Mouse (Mus musculus) embryonic facial prominence, embryonic 14.5 days (tissue): ENCODE measurements at regions not wholly inside any gene's neighbourhood (a gene's known extent, or its start where the extent isn't known, plus 50 kb on each side); places are given as distances from the start of the nearest gene placed in this dataset.
"Not testable (repeated sequence)": the region's sequence is repeated elsewhere in the genome, so short reads cannot be mapped to it uniquely, and the experiment has no call there.

Experiments
- ATAC-seq: fragments of 200-750 bp; cut with Nextera tagmentation; 2 replicates; pipeline ENCODE4 v1.8.0; 2017; ENCODE audit warnings: low read depth, moderate number of reproducible peaks, moderate TSS enrichment
- DNase-seq: peaks from one replicate; pipeline ENCODE4 v3.0.0-alpha.2; 2015; ENCODE audit warnings: low spot score
- H3K27ac ChIP-seq: fragments of 300-500 bp; sonication (generic); replicated peaks from 2 replicates; pipeline ENCODE4 v1.5.1; 2014; ENCODE audit warnings: low read depth, mild to moderate bottlenecking, low read length, moderate library complexity
- H3K27me3 ChIP-seq: fragments of 300-500 bp; sonication (generic); replicated peaks from 2 replicates; pipeline ENCODE4 v1.6.1; 2014; ENCODE audit warnings: low read length; ENCODE audit not compliant: control insufficient read depth, insufficient read depth
- H3K36me3 ChIP-seq: fragments of 300-500 bp; sonication (generic); 2 replicates; pipeline ENCODE4 v1.6.1; 2014; ENCODE audit warnings: low read length, mixed read lengths; ENCODE audit not compliant: control insufficient read depth, insufficient read depth
- H3K4me1 ChIP-seq: fragments of 300-500 bp; sonication (generic); 2 replicates; pipeline ENCODE4 v1.6.1; 2014; ENCODE audit warnings: antibody characterized with exemption, low read length; ENCODE audit not compliant: control insufficient read depth, insufficient read depth
- H3K4me2 ChIP-seq: fragments of 300-500 bp; sonication (generic); 2 replicates; pipeline ENCODE4 v1.6.1; 2014; ENCODE audit warnings: low read depth, mild to moderate bottlenecking, low read length, moderate library complexity, mixed read lengths
- H3K4me3 ChIP-seq: fragments of 300-500 bp; sonication (generic); 2 replicates; pipeline ENCODE4 v1.5.1; 2014; ENCODE audit warnings: low read depth, mild to moderate bottlenecking, low read length
- H3K9ac ChIP-seq: fragments of 300-500 bp; sonication (generic); 2 replicates; pipeline ENCODE4 v1.6.1; 2014; ENCODE audit warnings: low read depth, mild to moderate bottlenecking, low read length, moderate library complexity, mixed read lengths
- H3K9me3 ChIP-seq: fragments of 300-500 bp; sonication (generic); 2 replicates; pipeline ENCODE4 v1.6.1; 2016; ENCODE audit warnings: low read length; ENCODE audit not compliant: control insufficient read depth
- WGBS: fragments of 180-500 bp; shearing (Covaris S2); extraction: QIAGEN DNeasy Blood & Tissue Kit; methylation state at CpG from one replicate; pipeline ENCODE4 v1.1.7; 2014; 5-methylcytosine and 5-hydroxymethylcytosine counted together

DNA sequence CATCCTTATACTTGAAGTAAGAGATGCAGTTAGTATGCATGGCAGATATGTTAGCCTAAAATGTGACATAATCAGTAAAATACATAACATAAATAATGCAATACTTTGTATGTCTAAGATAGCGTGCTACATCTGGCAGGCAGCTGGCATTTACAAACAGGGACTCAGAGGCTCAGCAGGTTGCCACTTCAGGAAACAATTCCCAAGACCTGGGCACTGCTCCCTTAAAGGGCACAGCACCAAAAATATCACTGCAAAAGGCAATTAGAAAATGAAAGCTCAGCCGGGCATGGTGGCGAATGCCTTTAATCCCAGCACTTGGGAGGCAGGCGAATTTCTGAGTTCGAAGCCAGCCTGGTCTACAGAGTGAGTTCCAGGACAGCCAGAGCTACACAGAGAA lies 544.0 kb downstream of the Zfp704 start:
- H3K9ac ChIP-seq = no peak overlapping the region
- no peaks in the 10 kb centered on the region for H3K36me3 ChIP-seq
- no peaks in the 10 kb centered on the region for H3K4me1 ChIP-seq

GRCm38 (mm10) chr3:9064266-9065031 lies 545.4 kb downstream of the Zfp704 start:
- DNase-seq (peak; percentile 77), ATAC-seq (peak; percentile 65)
- Histone ChIP-seq H3K4me2 (no peak overlapping the region), H3K9ac (no peak overlapping the region), H3K9me3 (no peaks in the 10 kb centered on the region), H3K4me3 (no peak overlapping the region), H3K27ac (no peak overlapping the region), H3K27me3 (no peaks in the 10 kb centered on the region), H3K4me1 (no peaks in the 10 kb centered on the region), H3K36me3 (no peaks in the 10 kb centered on the region)
- WGBS = 39% methylated on average over 15 of the region's 15 CpGs

More for the DNA sequence above, 544.0 kb downstream of the Zfp704 start:
- no peak for DNase-seq
- H3K27ac ChIP-seq = no peak overlapping the region
- H3K4me3 ChIP-seq = no peak overlapping the region
- WGBS = 74% methylated on average over 5 of the region's 5 CpGs
- no peaks in the 10 kb centered on the region for H3K9me3 ChIP-seq
- no peak for ATAC-seq
- no peak overlapping the region for H3K4me2 ChIP-seq
- H3K27me3 ChIP-seq = no peaks in the 10 kb centered on the region

GRCm38 (mm10) chr3:9063662-9064061 lies 546.2 kb downstream of the Zfp704 start:
- H3K4me1 ChIP-seq = no peaks in the 10 kb centered on the region
- H3K27ac ChIP-seq = no peak overlapping the region
- H3K9ac ChIP-seq = no peak overlapping the region
- no peaks in the 10 kb centered on the region for H3K9me3 ChIP-seq
- DNase-seq (no peak), ATAC-seq (no peak)
- no peaks in the 10 kb centered on the region for H3K27me3 ChIP-seq
- no peak overlapping the region for H3K4me3 ChIP-seq
- no peaks in the 10 kb centered on the region for H3K36me3 ChIP-seq
- H3K4me2 ChIP-seq = no peak overlapping the region
- 79% methylated on average over 5 of the region's 5 CpGs for WGBS

- H3K9ac ChIP-seq = no peak overlapping the region
- no peaks in the 10 kb centered on the region for H3K9me3 ChIP-seq
- no peak for DNase-seq
- H3K27me3 ChIP-seq = no peaks in the 10 kb centered on the region
- no peak overlapping the region for H3K4me3 ChIP-seq
- ATAC-seq = no peak
- H3K4me2 ChIP-seq = no peak overlapping the region
- H3K27ac ChIP-seq = no peak overlapping the region
- H3K4me1 ChIP-seq = no peaks in the 10 kb centered on the region
- no peaks in the 10 kb centered on the region for H3K36me3 ChIP-seq
- 92% methylated on average over 2 of the region's 2 CpGs for WGBS
Measured at GRCm38 (mm10) chr3:9061396-9061795, 548.5 kb downstream of the Zfp704 start.

GRCm38 (mm10) chr3:9057703-9058102 lies 552.2 kb downstream of the Zfp704 start:
- not testable (repeated sequence) for DNase-seq, H3K36me3 ChIP-seq, H3K9me3 ChIP-seq, H3K4me3 ChIP-seq, H3K9ac ChIP-seq, H3K27me3 ChIP-seq, H3K4me1 ChIP-seq, H3K4me2 ChIP-seq, ATAC-seq, H3K27ac ChIP-seq
- WGBS = 64% methylated on average over 3 of the region's 3 CpGs

DNA sequence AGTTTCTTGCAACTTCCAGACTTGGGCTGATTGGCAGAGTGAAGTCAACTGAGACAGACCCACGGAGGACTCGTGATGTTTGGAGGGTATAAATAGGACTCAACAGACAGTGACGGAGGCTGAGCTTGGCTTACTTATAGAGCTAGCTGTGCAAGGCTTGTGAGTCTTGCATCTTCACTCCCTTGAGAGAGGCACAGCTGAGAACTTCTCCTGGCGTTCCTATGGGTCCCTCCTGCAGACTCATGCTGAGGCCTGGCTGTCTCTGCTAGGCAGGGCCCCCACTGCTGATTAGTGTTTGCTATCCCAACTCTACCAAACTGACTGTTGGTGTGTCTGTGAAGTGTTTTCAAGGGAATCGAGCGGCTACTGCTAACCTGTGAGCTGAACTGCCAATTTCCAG lies 553.0 kb downstream of the Zfp704 start:
- no peak for ATAC-seq
- 87% methylated on average over 6 of the region's 6 CpGs for WGBS
- H3K4me1 ChIP-seq = no peaks in the 10 kb centered on the region
- DNase-seq = no peak
- H3K9me3 ChIP-seq = no peaks in the 10 kb centered on the region
- no peaks in the 10 kb centered on the region for H3K36me3 ChIP-seq
- H3K4me2 ChIP-seq = no peak overlapping the region
- H3K4me3 ChIP-seq = no peak overlapping the region
- H3K9ac ChIP-seq = no peak overlapping the region
- no peaks in the 10 kb centered on the region for H3K27me3 ChIP-seq
- H3K27ac ChIP-seq = no peak overlapping the region

DNA sequence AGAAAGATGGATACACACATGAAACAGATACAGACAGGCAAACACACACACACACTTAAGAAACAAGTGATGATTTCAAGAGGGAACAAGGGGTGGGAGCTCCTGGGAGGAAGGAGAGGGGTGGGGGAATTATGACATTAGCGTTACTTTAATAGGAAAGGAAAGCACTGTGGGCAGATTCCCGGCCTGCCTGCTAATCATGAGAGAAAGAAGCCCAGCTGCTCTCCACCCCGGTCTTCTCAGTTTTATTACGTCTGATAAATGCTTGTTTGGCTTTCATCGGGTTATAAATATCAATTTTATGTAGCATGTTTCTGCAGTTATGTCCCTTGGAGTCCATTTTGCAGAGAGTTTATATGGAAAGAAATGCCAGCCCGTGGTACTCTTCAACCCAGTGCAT lies 554.1 kb downstream of the Zfp704 start:
- Histone ChIP-seq H3K4me2 (no peak overlapping the region), H3K9ac (no peak overlapping the region), H3K4me3 (no peak overlapping the region), H3K4me1 (no peaks in the 10 kb centered on the region), H3K27ac (no peak overlapping the region), H3K27me3 (no peaks in the 10 kb centered on the region), H3K9me3 (no peaks in the 10 kb centered on the region), H3K36me3 (no peaks in the 10 kb centered on the region)
- WGBS = 64% methylated on average over 6 of the region's 6 CpGs
- ATAC-seq (no peak), DNase-seq (no peak)
